Mouse (Mus musculus) lung, adult 2 months (tissue): ENCODE data around the gene Extl1.

Experiments
- CTCF ChIP-seq: fragments of 200-500 bp; IDR thresholded peaks from 2 replicates; pipeline ENCODE4 v1.5.1; 2011; ENCODE audit warnings: mild to moderate bottlenecking, low read length, control low read depth; ENCODE audit not compliant: insufficient read depth
- POLR2A ChIP-seq: fragments of 200-500 bp; IDR thresholded peaks from 2 replicates; pipeline ENCODE4 v1.6.1; 2011; ENCODE audit warnings: low read depth, mild to moderate bottlenecking, control low read depth, low read length, borderline replicate concordance; ENCODE audit errors: extremely low read depth

GRCm38 (mm10) chr4:134401181-134401661 is 17.6 kb upstream of the Extl1 start:
- no peak for TF ChIP-seq CTCF
- no peak for TF ChIP-seq POLR2A
